Mouse (Mus musculus) ES-Bruce4 (cell line): ENCODE measurements at regions not wholly inside any gene's neighbourhood (a gene's known extent, or its start where the extent isn't known, plus 50 kb on each side); places are given as distances from the start of the nearest gene placed in this dataset.

Experiments
- H3K27ac ChIP-seq: 2 replicates; pipeline ENCODE4 v1.5.1; 2012; ENCODE audit warnings: low read length, inconsistent platforms; ENCODE audit not compliant: insufficient read depth
- H3K27me3 ChIP-seq: 2 replicates; pipeline ENCODE4 v1.6.1; 2012; ENCODE audit warnings: mild to moderate bottlenecking, low read length, inconsistent platforms; ENCODE audit not compliant: control insufficient read depth, poor library complexity, insufficient read depth, severe bottlenecking
- H3K36me3 ChIP-seq: 2 replicates; pipeline ENCODE4 v1.6.1; 2012; ENCODE audit warnings: inconsistent platforms, mild to moderate bottlenecking, low read length, moderate library complexity; ENCODE audit not compliant: control insufficient read depth, poor library complexity, insufficient read depth, severe bottlenecking
- H3K4me1 ChIP-seq: one replicate; pipeline ENCODE4 v1.8.1; 2011; ENCODE audit warnings: low read length; ENCODE audit not compliant: control insufficient read depth, insufficient read depth
- H3K4me3 ChIP-seq: 2 replicates; pipeline ENCODE4 v1.5.1; 2011; ENCODE audit warnings: low read depth, mild to moderate bottlenecking, low read length
- H3K9ac ChIP-seq: 2 replicates; pipeline ENCODE4 v1.6.1; 2012; ENCODE audit warnings: low read depth, mild to moderate bottlenecking, inconsistent platforms; ENCODE audit not compliant: poor library complexity, severe bottlenecking
- H3K9me3 ChIP-seq: replicated peaks from 2 replicates; pipeline ENCODE4 v1.6.1; 2012; ENCODE audit warnings: mild to moderate bottlenecking, low read length, inconsistent platforms; ENCODE audit not compliant: control insufficient read depth, poor library complexity, insufficient read depth, severe bottlenecking
- CTCF ChIP-seq: IDR thresholded peaks from one replicate; pipeline ENCODE4 v1.8.1; 2011; ENCODE audit warnings: low read depth, low read length
- EP300 ChIP-seq: IDR thresholded peaks from 2 replicates; pipeline ENCODE4 v1.6.1; 2011; ENCODE audit warnings: low read depth, low read length; ENCODE audit not compliant: insufficient read depth
- POLR2A ChIP-seq: IDR thresholded peaks from one replicate; pipeline ENCODE4 v1.8.1; 2011; ENCODE audit warnings: low read length; ENCODE audit not compliant: insufficient read depth

GRCm38 (mm10) chr7:135882306-135882705, 166.1 kb upstream of the Mki67 start:
- Histone ChIP-seq H3K27ac (no peak overlapping the region), H3K27me3 (no peaks in the 10 kb centered on the region), H3K9ac (no peak overlapping the region), H3K9me3 (no peaks in the 10 kb centered on the region), H3K4me3 (no peak overlapping the region), H3K4me1 (no peaks in the 10 kb centered on the region), H3K36me3 (no peaks in the 10 kb centered on the region)
- no peak for TF ChIP-seq EP300
- no peak for TF ChIP-seq POLR2A
- no peak for TF ChIP-seq CTCF

DNA sequence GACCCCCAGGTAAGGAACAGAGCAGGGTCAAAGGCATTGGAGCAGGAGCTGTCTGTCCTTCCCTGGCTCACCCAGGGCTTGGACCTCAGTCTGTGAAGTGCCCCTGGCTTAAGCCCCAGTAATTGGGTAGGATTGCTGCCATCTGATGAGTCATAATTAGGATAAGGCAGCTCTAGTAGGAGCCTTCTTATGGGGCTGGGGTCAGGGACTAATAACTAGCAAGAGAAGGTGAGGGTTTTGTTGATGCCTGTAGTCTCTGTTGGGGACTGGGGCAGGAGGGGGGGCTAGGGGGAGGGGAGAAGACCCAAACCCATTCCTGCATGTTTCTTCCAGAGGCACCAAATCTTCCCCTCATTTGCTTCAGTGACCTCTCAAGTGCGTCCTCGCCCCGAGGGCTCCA, 172.4 kb upstream of the Mki67 start:
- Histone ChIP-seq H3K4me1 (no peaks in the 10 kb centered on the region), H3K4me3 (no peak overlapping the region), H3K36me3 (no peaks in the 10 kb centered on the region), H3K9ac (no peak overlapping the region), H3K27me3 (no peaks in the 10 kb centered on the region), H3K9me3 (no peaks in the 10 kb centered on the region), H3K27ac (no peak overlapping the region)
- TF ChIP-seq EP300 (no peak), POLR2A (no peak), CTCF (no peak)

DNA sequence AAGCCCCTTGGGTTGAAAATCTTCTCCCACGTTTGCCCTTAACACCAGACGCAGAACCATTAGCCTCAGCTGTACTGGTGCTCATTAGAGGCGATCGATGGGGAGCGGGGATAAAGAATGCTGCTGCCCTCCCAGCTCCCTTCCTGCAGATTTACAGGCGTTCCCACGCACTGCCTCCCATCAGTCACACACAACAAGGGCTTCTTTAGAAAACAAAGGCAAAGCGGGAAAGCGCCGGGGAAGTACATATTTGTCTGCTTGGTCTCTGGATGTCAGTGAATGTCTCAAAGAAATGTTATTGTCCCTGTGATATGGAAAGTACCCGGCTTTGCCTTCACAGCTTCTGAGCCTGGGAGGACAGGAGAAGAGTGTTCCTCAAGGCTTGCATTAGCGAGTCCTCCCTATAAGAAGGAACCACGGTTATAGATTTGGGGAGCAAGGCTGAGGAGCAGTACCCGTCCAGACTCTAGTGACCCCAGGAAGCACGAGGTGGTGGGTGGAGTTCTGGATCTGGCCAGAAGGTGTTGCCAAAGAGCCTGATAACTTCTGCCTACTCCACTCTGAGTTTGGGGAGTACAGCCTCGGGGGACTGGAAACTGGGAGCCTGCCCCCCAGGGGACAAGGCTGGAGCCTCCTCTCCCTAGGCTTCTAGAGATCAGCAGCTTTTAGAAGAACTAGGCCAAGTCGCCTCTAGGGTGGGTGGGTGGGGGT, 173.0 kb upstream of the Mki67 start:
- Histone ChIP-seq H3K9me3 (no peaks in the 10 kb centered on the region), H3K27ac (no peak overlapping the region), H3K4me1 (no peaks in the 10 kb centered on the region), H3K9ac (no peak overlapping the region), H3K27me3 (no peaks in the 10 kb centered on the region), H3K36me3 (no peaks in the 10 kb centered on the region), H3K4me3 (no peak overlapping the region)
- TF ChIP-seq CTCF (no peak), POLR2A (no peak), EP300 (no peak)

- Histone ChIP-seq H3K4me3 (no peak overlapping the region), H3K9me3 (no peaks in the 10 kb centered on the region), H3K27me3 (no peaks in the 10 kb centered on the region), H3K4me1 (no peaks in the 10 kb centered on the region), H3K27ac (no peak overlapping the region), H3K36me3 (no peaks in the 10 kb centered on the region), H3K9ac (no peak overlapping the region)
- no peak for TF ChIP-seq POLR2A
- no peak for TF ChIP-seq CTCF
- TF ChIP-seq EP300 = no peak
These were observed 182.7 kb upstream of the Mki67 start for GRCm38 (mm10) chr7:135898876-135899275.

DNA sequence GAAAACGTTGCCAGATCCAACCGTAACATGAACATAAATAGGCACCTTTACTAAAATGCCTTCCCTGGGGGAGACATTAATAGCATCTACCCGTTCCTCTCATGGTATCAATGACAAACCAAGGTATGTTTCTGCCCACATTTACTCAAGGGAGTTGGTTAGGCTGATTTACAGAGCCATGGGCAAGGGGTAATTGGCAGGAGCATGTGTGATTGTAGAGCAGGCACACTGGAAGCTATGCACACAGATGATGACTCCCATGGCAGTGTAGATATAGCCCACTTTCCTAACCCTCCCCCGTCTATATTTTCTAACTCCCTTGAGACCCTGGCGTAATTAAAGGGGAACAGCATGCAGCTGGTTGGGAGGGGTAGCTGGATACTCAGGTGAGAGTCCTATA, 183.6 kb upstream of the Mki67 start:
- H3K9me3 ChIP-seq = no peaks in the 10 kb centered on the region
- no peak overlapping the region for H3K27ac ChIP-seq
- TF ChIP-seq CTCF = no peak
- TF ChIP-seq EP300 = no peak
- no peak for TF ChIP-seq POLR2A
- no peaks in the 10 kb centered on the region for H3K36me3 ChIP-seq
- no peaks in the 10 kb centered on the region for H3K27me3 ChIP-seq
- no peak overlapping the region for H3K4me3 ChIP-seq
- H3K4me1 ChIP-seq = no peaks in the 10 kb centered on the region
- no peak overlapping the region for H3K9ac ChIP-seq

DNA sequence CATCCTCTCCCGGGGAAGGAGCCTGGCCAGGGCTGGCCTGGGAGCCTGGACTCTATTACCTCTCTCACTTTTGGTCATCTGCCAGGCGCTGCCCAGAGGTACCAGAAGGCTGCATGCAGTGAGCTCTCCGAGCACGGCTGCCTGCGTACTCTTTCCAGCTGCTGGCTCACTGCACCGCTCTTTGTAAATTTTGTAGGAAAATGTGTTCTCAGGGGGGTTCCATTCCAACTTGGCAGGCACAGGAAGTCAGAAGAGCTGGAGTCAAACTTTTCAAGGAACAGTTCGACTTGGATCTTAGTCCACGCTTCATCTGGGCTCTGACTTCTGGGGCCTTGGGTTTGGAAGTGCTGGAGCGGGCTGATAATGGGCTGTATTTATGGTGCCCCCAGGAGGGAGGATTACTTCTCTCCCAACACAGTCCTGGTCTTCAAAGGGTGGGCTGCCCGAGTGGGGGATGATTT, 184.7 kb upstream of the Mki67 start:
- no peaks in the 10 kb centered on the region for H3K27me3 ChIP-seq
- TF ChIP-seq POLR2A = no peak
- TF ChIP-seq CTCF = no peak
- no peak for TF ChIP-seq EP300
- no peaks in the 10 kb centered on the region for H3K36me3 ChIP-seq
- no peaks in the 10 kb centered on the region for H3K4me1 ChIP-seq
- no peak overlapping the region for H3K9ac ChIP-seq
- no peak overlapping the region for H3K27ac ChIP-seq
- H3K9me3 ChIP-seq = no peaks in the 10 kb centered on the region
- H3K4me3 ChIP-seq = no peak overlapping the region
